Mouse (Mus musculus): ENCODE measurements around the gene Fkbp5.
A peak's percentile ranks its signal among the peaks of the same experiment; 100 is the strongest.
"Not testable (repeated sequence)": the region's sequence is repeated elsewhere in the genome, so short reads cannot be mapped to it uniquely, and the experiment has no call there.

Fkbp5 gene

GRCm38 (mm10) chr17:28517441-28517955 lies at the start of gene Fkbp5:
Gene Fkbp5 (minus strand): TSS chr17:28517527.
- DNase-seq, result no peak

- DNase-seq, result no peak
These were observed 47.9 kb upstream of the Fkbp5 start for GRCm38 (mm10) chr17:28565181-28565580.

DNA sequence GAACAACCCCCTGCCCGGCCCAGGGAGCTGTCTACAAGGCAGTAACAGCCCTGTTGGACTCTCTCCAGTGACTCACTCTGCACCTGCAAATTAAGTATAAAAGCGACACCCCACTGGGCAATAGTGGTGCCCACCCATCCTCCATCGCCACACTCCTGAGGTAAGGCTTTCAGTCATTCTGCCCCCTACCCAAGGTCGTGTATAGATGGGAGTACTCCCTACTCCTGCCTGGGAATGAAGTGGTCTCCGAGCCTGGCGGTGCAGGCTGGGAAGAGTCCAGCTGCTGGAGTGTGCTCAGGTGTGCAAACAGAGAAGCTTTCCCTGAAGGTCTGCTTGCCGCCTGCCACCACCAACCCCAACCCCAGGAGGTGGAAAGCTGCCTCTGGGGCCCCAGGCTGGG lies 44.3 kb upstream of the Fkbp5 start:
- DNase-seq, result no peak

DNA sequence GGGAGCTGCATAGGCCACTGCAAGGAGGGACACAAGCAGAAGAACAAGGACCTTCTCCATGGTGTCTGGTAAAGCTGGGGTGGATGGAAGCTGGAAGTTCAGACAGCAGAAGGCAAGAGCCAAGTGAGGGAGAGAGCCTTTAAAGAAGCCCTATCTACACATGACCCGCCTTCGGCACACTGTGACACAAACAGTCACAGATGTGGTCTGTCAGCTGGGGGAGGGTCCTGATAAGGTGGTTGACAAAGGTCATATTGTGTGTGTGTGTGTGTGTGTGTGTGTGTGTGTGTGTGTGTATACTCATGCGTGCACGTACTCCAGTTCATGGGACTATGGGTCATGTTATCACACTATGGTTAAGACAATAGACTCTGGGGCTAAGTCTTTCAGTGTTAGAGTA lies 43.3 kb upstream of the Fkbp5 start, which contains the start of gene Clps:
Clps (minus strand) TSS at position 169 of the 400 bp plus-strand sequence.
- DNase-seq, result no peak

DNA sequence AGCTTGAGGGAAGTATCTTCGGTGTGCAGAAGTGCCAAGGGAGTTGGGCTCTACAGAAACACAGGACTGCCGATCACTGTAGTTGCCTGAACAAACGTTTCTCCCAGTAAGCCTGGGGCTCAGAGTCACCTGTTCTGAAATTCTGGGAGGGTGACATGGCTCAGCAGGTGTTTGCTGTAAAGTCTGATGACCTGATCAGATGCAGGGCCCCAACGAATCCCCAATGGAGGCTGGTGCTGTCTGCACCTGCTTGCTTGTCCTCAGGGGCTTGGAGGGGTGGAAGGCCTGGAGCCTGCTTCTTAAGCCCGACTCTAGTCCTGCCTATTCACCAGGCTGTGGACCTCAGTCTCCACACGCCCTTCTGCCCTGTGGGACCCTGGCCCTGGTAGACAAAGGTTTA lies 40.4 kb upstream of the Fkbp5 start:
- DNase-seq, result no peak

DNA sequence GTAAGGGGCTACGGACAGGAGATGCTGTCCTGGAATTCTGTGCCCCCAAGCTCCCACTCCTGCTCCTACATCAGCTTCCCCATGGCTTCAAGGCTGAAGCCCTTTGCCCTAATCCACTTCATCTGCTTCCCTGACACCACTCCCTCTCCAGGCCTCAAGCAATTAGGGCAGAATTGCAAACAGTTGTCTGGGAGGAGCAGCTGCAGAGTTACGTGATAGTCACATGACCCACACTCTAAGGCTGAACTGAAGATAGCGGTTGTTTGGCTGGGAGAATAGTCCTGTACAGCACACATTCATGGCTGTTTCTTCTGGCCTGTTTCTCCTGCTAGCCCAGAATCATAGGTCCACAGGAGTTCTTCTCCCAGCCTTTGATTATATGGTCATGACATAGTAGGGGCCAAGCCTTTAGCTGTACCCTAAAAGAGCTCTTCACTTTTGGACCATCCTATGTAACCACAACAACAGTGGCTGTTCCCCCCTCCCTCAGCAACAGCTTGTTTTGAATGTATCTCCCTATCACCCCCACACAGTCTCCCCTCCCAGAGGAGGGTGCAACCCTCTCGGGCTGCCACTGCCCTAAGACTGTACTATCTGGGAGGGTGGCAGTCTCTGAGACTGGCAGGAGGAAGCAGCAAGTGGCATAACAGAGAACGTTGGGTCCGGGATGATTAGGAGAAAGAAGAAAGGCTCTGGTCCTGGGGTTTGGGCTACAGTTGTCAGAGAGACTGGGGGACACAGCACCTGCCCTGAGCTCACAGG lies 39.5 kb upstream of the Fkbp5 start:
- DNase-seq, result no peak

- DNase-seq, result not testable (repeated sequence)
These were observed 36.7 kb upstream of the Fkbp5 start for GRCm38 (mm10) chr17:28554021-28554420.

DNA sequence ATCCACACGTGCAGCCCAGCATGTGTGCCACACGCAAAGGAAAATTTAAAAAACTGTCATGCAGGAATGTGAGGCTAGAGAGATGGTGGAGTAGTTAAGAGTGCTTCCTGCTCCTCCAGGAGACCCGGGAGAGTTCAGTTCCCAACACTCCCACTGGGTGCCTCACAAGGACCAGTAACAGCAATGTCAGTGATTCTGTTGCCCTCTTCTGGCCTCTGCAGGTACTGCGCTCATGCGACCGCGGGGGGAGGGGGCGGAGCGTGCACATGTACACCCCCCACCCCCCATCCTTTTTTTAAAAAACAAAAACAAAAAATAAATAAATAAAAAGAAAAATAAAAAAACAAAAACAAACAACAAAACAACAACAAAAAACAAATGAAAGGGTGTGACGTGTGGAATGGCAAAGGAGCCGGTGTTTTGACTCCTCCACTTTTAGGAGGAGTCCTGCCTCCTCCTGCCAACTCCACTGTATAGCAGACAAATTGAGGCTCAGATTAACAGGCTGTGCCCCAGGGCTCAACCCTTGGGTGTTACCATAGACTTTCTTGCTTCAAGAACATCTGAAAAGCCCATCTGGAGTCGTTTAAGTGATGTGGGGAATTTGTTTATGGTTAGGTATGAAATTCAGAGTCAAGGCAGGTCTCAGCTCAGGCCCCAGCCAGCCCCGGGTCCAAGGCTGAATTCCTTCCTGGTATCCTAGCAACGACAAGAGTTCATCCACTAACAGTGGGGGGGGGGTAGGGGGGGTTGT lies 35.9 kb upstream of the Fkbp5 start:
- peak; percentile 39 for DNase-seq

- DNase-seq, result no peak
These were observed 31.8 kb upstream of the Fkbp5 start, which contains the start of gene Clpsl2 for GRCm38 (mm10) chr17:28549111-28549510. Gene Clpsl2 (plus strand): TSS chr17:28549411.

DNA sequence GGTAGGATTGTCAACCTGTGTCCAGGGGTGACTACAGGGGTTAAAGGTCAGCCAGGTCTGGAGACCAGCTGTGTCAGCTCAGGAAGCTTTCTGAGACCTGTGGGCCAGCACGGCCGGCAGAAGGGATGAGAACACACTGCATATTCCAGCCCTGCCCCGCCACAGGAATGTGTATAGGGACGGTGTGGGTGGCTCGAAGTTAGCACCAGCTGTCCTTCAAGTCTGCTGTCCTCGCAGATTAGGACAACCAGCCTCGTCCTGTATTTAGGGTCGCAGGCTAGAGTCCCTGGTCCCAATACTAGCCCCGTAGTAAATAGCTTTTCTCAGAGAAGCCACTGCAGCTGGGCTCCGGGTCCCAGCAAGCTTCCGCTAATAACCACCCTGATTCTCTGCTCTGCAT lies 31.2 kb upstream of the Fkbp5 start:
- no peak for DNase-seq

GRCm38 (mm10) chr17:28546925-28547324 lies 29.6 kb upstream of the Fkbp5 start:
- no peak for DNase-seq

DNA sequence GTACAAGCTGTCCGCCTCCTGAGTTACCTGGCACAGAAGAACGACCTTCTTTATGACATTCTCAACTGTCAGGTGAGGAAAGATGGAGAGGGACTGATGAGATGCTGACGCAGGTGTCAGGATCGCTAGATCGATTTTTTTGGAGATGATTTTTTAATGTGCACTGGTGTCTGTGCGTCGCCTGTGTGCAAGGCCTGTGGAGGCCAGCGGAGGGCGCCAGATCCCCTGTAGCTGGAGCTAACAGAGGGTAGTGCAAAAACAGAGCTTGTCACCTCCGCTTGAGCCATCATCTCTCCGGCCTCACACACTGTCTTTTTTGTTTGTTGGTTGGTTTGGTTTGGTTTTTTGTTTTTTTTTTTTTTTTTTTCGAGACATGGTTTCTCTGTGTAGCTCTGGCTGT lies 20.6 kb upstream of the Fkbp5 start:
- DNase-seq, result no peak

- DNase-seq, result no peak
These were observed 16.0 kb upstream of the Fkbp5 start for GRCm38 (mm10) chr17:28533327-28533726.

- no peak for DNase-seq
These were observed 15.2 kb upstream of the Fkbp5 start for GRCm38 (mm10) chr17:28532557-28532956.

DNA sequence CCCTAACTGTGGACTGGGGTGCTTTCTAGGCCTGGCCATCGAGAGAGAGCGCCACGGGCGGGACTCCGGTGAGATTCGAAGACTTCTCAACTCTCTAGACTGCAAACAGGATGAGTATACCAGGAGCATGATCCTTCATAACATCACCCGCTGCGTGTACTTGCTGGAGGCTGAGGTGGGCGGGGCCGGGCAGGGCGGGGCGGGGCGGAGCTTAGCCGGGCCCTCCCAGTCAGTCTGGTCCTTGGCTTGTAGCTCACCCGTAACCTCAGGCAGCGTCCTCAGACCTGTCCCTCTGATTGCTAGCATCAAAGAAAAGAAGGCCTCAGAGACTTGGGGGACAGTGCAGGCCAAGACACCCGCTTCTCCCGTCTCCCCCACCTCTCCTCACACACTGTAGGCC lies 14.6 kb upstream of the Fkbp5 start:
- no peak for DNase-seq

- DNase-seq, result no peak
These were observed 13.2 kb upstream of the Fkbp5 start, which contains the start of gene Armc12 for GRCm38 (mm10) chr17:28530506-28530905. Gene Armc12 (plus strand): TSS chr17:28530806.

DNA sequence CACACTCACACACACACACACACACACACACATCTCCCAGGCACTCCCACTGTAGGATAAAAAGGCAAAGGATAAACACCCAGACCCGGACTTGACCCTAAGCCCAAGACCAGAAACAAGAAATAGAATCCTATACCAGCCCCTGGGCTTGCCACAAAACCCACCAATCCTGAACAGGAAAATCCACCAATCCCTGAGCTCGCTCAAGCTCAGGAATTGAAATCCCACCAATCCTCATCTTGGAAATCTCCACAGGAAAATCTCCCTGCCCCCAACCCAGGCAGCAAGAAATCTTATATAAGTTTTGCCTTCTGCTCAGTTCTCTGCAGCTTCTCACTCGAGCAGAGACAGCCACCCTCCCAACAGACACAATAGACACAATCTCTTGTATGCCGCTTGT lies 11.8 kb upstream of the Fkbp5 start:
- no peak for DNase-seq

DNA sequence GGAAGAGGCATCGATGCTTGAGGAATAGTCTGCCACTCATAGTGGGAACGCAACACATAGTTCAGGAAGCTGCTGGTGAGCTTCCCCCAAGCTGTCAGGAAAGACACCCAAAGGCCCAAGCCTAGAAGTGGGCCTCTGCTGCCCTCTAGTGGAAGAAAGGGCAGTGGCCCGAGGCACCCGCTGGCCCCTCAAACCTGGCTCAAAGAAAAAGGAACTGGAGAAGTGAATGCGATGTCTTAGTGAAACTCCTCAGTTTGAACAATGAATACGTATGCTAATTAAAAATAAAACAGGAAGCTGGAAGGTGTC lies 10.7 kb upstream of the Fkbp5 start:
- DNase-seq, result peak; percentile 79

- no peak for DNase-seq
These were observed 10.1 kb upstream of the Fkbp5 start for GRCm38 (mm10) chr17:28527184-28528042.

DNA sequence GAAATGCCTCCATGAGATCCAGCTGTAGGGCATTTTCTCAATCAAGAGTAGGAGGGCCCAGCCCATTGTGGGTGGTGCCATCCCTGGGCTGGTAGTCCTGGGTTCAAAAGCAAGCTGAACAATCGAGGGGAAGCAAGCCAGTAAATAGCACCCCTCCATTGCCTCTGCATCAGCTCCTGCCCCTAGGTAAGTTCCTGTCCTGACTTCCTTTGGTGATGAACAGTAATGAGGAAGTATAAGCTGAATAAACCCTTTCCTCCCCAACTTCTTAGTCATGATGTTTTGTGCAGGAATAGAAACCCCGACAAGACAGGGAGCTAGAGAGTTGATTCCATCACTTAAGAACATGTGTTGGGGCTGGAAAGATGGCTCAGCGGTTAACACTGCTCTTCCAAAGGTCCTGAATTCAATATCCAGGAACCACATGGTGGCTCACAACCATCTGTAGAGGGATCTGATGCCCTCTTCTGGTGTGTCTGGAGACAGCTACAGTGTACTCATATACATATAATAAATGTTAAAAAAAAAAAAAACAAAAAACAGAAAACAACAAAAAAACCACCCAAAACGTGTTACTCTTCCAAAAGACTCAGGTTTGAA lies 7.6 kb upstream of the Fkbp5 start:
- no peak for DNase-seq

- peak; percentile 22 for DNase-seq
These were observed 6.8 kb upstream of the Fkbp5 start for GRCm38 (mm10) chr17:28524009-28524695.

All from cerebellum, adult 8-10 months (tissue).